Mouse (Mus musculus): ENCODE measurements around the gene Ptprc. TPM values are rescaled to one million over a fixed set of nuclear protein-coding genes. Genes with fewer than 3 reads are reported as not detected.

Gene Ptprc
- total RNA-seq, 1 experiment = 0.49 TPM

DNA sequence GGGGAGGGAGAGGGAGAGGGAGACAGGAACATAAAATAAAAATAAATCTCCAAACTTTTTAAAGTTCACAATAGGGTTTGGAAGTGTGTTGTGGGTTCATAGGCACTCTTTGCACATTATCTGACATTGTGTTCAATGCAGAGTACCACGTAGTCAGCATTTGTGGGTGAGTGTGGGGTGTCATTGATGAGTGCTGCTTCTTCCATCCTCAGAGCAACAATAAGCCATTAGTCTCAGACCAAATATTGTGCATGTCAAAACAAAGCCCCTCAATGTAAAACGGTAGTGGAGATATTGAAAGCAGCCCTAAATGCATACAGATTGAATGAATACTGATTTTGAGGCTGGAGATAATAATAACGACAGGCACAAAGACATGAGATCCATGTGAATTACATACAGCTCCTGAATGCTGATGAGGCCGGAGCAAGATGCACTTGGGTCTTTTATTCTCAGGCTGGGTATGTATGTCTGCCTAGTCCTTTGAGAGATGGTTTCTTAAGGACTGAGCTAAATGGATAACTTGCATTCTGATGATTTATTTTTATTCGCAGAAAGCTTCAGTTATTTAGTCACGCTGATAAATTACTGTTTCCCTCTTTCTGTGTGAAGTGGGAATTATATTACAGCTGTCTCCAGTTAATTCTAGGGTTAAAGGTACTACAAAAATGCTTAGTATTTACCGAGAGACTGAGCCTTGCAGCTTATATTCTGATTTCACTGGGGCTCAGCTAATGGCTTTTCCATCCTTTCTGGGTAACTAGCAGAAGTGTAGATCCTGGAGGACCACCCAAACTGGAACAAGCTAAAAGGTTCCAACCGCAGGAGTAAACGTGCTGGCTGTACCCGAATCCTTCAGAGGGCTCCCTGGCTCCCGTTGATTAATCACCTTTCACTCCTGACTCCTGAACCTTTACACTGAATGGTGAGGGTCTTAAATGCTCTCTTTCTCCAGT, 153.3 kb downstream of the Ptprc start:
- no peak for DNase-seq (ENCODE audit: low read depth, low spot score)
- Histone ChIP-seq H3K4me3 (ENCODE audit: insufficient read depth in 1 of 2, low read depth in 1 of 2, low read length in 2 of 2, poor library complexity in 1 of 2, severe bottlenecking in 1 of 2) (no peak overlapping the region), H3K36me3 (ENCODE audit: control insufficient read depth, insufficient read depth, low read length, poor library complexity, severe bottlenecking) (no peaks in the 10 kb centered on the region), H3K9me3 (ENCODE audit: control insufficient read depth, insufficient read depth, low read depth, low read length) (no peaks in the 10 kb centered on the region), H3K9ac (ENCODE audit: insufficient read depth, low read depth, low read length, poor library complexity, severe bottlenecking) (no peak overlapping the region), H3K27ac (ENCODE audit: insufficient read depth, low read depth, low read length, poor library complexity, severe bottlenecking) (no peak overlapping the region), H3K4me1 (ENCODE audit: control insufficient read depth in 2 of 2, insufficient read depth in 2 of 2, low read length in 2 of 2, poor library complexity in 1 of 2) (no peaks in the 10 kb centered on the region)
- TF ChIP-seq ZNF384 (IDR thresholded peaks at IDR 0.05; ENCODE audit: low read depth, low read length) (no peak), HCFC1 (IDR thresholded peaks at IDR 0.05; ENCODE audit: borderline replicate concordance, insufficient read depth, low read length) (no peak), ZC3H11A (IDR thresholded peaks at IDR 0.05; ENCODE audit: borderline replicate concordance, low read depth, low read length) (no peak)
- in situ Hi-C loops (cut with MboI; ENCODE audit: low sequenced_read_pairs in 2 of 2, unreplicated experiment in 2 of 2) = no loop called here

Other genes starting within 250 kb of the Ptprc start
- not detected in 2 replicates for gene Atp6v1g3, start 98.0 kb upstream of the Ptprc start, total RNA-seq (2012; rRNA removed)